Mouse (Mus musculus) megakaryocyte, embryonic 14.5 days (primary cell): Measurements from ENCODE around the gene Chaf1b. TPM values are rescaled to one million over a fixed set of nuclear protein-coding genes. Genes with fewer than 3 reads are reported as not detected.

ENCODE experiments used
- H3K27me3 ChIP-seq: replicated peaks from 2 replicates; pipeline ENCODE3; 2012; ENCODE audit warnings: inconsistent platforms
- H3K36me3 ChIP-seq: replicated peaks from 2 replicates; pipeline ENCODE3; 2012; ENCODE audit warnings: low read length, inconsistent platforms, mixed read lengths
- H3K4me1 ChIP-seq: 2 replicates; pipeline ENCODE4 v1.6.1; 2012; ENCODE audit warnings: inconsistent platforms
- H3K4me3 ChIP-seq: replicated peaks from 2 replicates; pipeline ENCODE3; 2012; ENCODE audit warnings: moderate library complexity, mild to moderate bottlenecking, inconsistent platforms
- H3K9me3 ChIP-seq: 2 replicates; pipeline ENCODE4 v1.6.1; 2012; ENCODE audit warnings: inconsistent platforms
- FLI1 ChIP-seq: IDR thresholded peaks from 2 replicates; pipeline ENCODE4 v1.6.1; 2012; ENCODE audit warnings: low read length, inconsistent platforms, mixed read lengths
- GATA1 ChIP-seq: IDR thresholded peaks from 3 replicates; pipeline ENCODE4 v1.6.1; 2012; ENCODE audit warnings: mixed read lengths, low read length, inconsistent platforms, borderline replicate concordance
- polyA plus RNA-seq: library from polyadenylated mRNA; stranded (reverse); fragments of >175 nt; gene quantifications from 2 replicates; pipeline ENCODE4 v1.2.3, GENCODE M21; 2012; ENCODE audit warnings: low replicate concordance; ENCODE audit not compliant: insufficient read depth

Chaf1b gene
- polyA plus RNA-seq, 1 experiment, result 34.4 TPM

DNA sequence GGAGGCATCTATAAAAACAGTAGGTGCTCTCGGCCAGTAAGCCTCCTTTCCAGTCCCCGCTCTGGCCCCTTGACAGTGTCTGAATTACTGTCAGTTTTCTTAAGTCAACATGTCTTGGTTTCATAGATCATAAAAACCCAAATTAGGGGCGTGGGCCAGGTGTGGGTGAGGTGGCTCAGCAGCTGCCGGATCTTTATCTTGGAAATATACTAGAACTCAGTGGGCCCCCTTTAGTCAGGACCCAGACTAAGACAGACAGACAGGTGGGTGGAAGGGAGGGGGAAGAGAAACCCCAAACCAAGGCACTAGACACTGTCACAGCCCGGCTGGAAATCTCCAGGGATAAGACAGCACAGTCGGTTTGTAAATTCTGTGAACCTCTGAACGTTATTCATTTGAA, 40.1 kb downstream of the Chaf1b start:
- Histone ChIP-seq H3K4me3 (no peak overlapping the region), H3K9me3 (no peaks in the 10 kb centered on the region), H3K27me3 (peaks cover 42% of the 10 kb centered on the region), H3K36me3 (no peaks in the 10 kb centered on the region), H3K4me1 (peaks cover 8% of the 10 kb centered on the region)
- TF ChIP-seq FLI1 (no peak), GATA1 (no peak)

GRCm38 (mm10) chr16:93925684-93926247, 42.1 kb downstream of the Chaf1b start:
- TF ChIP-seq GATA1 (no peak), FLI1 (no peak)
- Histone ChIP-seq H3K36me3 (no peaks in the 10 kb centered on the region), H3K4me3 (no peak overlapping the region), H3K27me3 (peaks cover 42% of the 10 kb centered on the region), H3K4me1 (peaks cover 5% of the 10 kb centered on the region; the same call in 1 of the 2 replicates), H3K9me3 (no peaks in the 10 kb centered on the region)

- peaks cover 54% of the 10 kb centered on the region for H3K27me3 ChIP-seq
- TF ChIP-seq GATA1, result no peak
- TF ChIP-seq FLI1, result no peak
- no peaks in the 10 kb centered on the region for H3K36me3 ChIP-seq
- H3K9me3 ChIP-seq, result no peaks in the 10 kb centered on the region
- no peak overlapping the region for H3K4me3 ChIP-seq
- H3K4me1 ChIP-seq, result no peaks in the 10 kb centered on the region
These were observed 45.8 kb downstream of the Chaf1b start for GRCm38 (mm10) chr16:93929370-93930032.

DNA sequence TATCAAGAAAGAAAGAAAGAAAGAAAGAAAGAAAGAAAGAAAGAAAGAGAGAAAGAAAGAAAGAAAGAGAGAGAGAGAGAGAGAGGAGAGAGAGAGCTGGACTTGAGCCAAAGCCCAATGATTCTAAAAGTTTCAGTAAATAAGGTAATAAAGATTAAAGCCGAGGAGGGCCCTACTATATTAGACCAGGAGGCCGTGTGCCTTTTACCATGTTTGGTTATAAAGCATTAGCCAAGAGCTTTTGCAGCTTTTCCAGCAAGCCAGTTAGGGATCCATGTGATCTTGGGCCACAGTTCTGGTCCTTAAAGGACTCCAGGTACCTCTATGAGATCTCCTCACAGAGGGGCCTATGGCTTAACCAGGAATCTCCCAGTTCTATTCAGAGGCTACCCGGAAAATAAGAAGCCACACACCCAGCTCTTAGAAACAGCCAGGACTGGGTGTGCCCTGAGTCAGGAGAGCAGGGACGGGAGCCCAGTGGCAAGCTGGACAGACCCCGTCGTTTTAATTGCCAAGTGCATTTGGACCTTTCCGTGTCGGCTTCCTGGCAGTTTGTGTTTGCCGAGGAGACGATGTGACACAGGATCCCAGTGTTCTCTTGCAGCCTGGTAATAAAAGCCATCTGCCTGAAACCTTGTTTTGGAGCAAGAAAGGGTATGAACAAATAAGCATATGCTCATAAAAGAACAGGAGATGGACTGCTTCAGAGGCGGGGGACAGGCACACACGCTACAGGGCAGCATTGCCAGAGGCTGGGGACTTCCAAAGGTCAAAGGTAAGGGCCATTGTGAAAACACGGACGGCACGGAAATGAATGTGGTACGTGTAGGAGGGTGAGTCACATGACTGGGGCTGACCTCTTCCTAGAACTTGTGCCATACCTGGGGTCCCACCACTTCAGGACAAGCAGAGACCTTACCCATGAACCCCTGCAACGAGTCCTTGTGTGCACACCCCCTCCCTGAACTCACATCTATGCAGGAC, 48.8 kb downstream of the Chaf1b start:
- Histone ChIP-seq H3K27me3 (peaks cover 65% of the 10 kb centered on the region), H3K36me3 (no peaks in the 10 kb centered on the region), H3K4me3 (no peak overlapping the region), H3K4me1 (no peaks in the 10 kb centered on the region), H3K9me3 (no peaks in the 10 kb centered on the region)
- no peak for TF ChIP-seq GATA1
- TF ChIP-seq FLI1, result no peak

DNA sequence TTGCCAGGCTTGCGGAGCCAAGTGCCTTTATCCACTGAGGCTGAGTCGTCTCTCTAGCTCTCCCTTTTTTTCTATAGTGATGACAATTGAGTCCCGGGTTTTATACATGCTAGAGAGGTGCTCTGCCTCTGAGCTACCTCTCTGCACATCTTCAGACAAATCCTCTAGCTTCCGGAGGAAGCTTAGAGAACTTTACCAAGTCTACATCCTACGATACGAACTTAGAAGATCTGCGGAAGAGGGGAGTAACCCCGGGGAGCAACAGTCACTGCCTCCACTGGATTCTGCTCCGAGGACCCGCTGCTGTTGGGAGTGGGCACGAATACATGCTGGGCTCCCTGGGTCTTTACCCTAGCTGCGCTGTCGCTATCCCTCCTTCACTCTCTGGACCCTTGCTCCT, 50.9 kb downstream of the Chaf1b start:
- H3K4me3 ChIP-seq, result no peak overlapping the region
- H3K4me1 ChIP-seq, result no peaks in the 10 kb centered on the region; the same call in 1 of the 2 replicates
- H3K36me3 ChIP-seq, result no peaks in the 10 kb centered on the region
- peaks cover 58% of the 10 kb centered on the region for H3K27me3 ChIP-seq
- no peaks in the 10 kb centered on the region for H3K9me3 ChIP-seq
- TF ChIP-seq FLI1 (no peak), GATA1 (no peak)

- H3K4me1 ChIP-seq, result no peaks in the 10 kb centered on the region; the same call in 1 of the 2 replicates
- H3K36me3 ChIP-seq, result no peaks in the 10 kb centered on the region
- H3K4me3 ChIP-seq, result no peak overlapping the region
- no peaks in the 10 kb centered on the region for H3K9me3 ChIP-seq
- TF ChIP-seq GATA1 (no peak), FLI1 (no peak)
- peaks cover 55% of the 10 kb centered on the region for H3K27me3 ChIP-seq
These were observed 51.3 kb downstream of the Chaf1b start for GRCm38 (mm10) chr16:93935009-93935408.

GRCm38 (mm10) chr16:93938400-93938846, 54.7 kb downstream of the Chaf1b start:
- TF ChIP-seq FLI1, result no peak
- Histone ChIP-seq H3K4me1 (peaks cover 3% of the 10 kb centered on the region; the same call in 1 of the 2 replicates), H3K9me3 (no peaks in the 10 kb centered on the region), H3K4me3 (peak overlapping the region; percentile 89), H3K27me3 (peaks cover 38% of the 10 kb centered on the region), H3K36me3 (no peaks in the 10 kb centered on the region)

GRCm38 (mm10) chr16:93939961-93940360, 56.3 kb downstream of the Chaf1b start:
- Histone ChIP-seq H3K4me1 (peaks cover 3% of the 10 kb centered on the region; the same call in 1 of the 2 replicates), H3K27me3 (peaks cover 42% of the 10 kb centered on the region)
- TF ChIP-seq FLI1, result no peak
- no peak for TF ChIP-seq GATA1

DNA sequence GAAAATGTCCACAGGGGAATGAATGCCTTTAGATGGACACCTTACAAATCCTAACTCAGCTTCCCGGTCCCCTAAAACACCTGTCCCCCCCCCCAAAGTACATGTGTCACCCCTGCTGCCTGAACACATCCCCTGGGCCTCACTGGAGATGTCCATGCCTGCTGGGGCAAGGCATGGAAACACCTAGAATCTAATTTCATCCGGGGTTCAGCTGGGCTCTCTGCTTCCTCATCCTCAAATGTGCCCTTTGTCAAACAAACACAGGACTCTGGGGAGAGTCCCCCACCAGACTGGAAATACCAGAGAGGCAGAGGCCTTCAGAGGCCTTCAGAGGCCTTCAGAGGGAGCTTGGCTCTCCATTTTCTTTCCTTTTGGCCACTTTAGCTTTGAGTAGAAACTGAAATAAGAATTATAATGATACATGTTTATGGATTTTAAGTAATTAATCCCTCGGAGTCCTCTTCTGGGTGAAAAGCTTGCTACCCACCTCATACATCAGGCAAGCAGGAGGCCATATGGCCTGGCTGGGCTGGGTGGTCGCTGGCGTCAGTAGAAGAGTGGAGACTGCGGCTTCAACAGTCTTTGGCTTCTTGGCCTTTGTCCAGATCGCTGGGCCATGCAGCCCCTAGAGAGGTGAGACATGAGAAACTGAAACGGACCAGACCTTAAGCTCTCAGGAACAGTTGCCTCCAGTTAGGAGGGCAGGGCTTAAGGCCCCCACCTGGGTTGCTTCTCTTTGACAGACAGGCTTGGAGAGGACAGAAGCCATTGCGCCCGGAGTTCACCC, 58.3 kb downstream of the Chaf1b start:
- Histone ChIP-seq H3K27me3 (peaks cover 31% of the 10 kb centered on the region), H3K9me3 (no peaks in the 10 kb centered on the region), H3K36me3 (no peaks in the 10 kb centered on the region), H3K4me1 (peaks cover 3% of the 10 kb centered on the region; the same call in 1 of the 2 replicates), H3K4me3 (no peak overlapping the region)
- TF ChIP-seq FLI1, result no peak
- TF ChIP-seq GATA1, result no peak

More at GRCm38 (mm10) chr16:93939961-93940360, 56.3 kb downstream of the Chaf1b start:
- Histone ChIP-seq H3K36me3 (no peaks in the 10 kb centered on the region), H3K9me3 (no peaks in the 10 kb centered on the region), H3K4me3 (no peak overlapping the region)
